Mouse (Mus musculus) retina, postnatal 7 days (tissue): ENCODE data around the gene 2210010C04Rik.
"Not testable (repeated sequence)": the region's sequence is repeated elsewhere in the genome, so short reads cannot be mapped to it uniquely, and the experiment has no call there.

ENCODE experiments used
- DNase-seq: peaks from one replicate; pipeline ENCODE4 v3.0.0-alpha.2; 2012; ENCODE audit warnings: low read depth, low spot score

The 2210010C04Rik gene

GRCm38 (mm10) chr6:41019140-41019539 is 16.2 kb downstream of the 2210010C04Rik start:
- DNase-seq = no peak

DNA sequence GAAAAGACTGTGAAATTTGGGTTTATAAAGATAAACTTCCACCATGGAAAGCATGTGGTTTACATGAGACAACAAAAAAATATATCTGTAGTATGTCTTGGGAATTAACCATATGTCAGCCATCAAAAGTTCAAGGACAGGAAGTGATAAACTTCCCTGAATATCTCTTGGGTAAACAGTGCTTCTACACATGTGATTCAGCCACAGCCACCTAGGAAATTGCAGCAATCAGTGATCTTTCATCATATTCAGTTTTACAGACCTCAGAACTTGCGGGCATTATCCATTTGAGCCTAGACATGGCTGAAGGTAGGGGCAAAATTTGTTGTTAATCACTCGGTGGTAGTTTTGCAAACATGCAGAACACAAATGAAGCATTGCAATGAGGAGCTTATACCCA is 16.7 kb downstream of the 2210010C04Rik start:
- no peak for DNase-seq

DNA sequence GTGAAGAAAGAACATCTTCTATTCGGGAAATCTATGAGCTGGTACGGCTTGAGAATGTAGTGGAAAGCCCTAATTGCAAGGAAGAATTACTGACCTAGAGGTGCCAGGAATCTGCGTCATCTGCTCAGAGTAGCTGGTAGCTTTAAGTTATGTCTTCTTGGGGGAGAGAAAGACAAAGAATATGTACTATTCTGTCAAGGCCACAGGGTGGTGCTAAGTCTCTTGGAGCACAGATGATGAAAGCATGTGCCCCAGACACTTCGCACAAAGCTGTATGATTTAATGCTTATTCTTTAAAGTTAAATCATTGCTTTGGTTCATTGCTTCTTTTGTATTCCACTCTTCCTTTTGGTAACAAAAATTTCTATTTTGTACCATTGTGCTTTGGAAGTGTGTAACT is 20.2 kb downstream of the 2210010C04Rik start:
- DNase-seq = no peak

DNA sequence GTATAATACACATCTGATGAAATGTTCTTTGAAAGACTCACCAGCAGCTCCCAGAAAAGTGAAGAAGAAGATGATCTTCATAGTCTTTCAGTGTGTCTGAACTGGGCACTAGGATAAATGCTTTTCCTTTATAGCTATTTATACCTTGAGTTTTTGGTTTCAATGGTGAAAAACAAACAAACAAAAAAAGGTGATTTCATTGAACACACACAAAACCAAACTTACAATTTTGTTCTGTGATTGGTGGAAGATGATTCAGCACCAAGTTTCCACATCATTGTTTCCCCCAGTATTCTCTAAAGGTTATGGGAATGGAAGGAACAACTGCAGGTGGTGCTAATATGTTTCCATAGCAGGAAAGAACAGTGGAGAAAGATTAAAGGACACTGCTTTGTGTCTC is 35.9 kb downstream of the 2210010C04Rik start, which contains the start of gene Gm2663:
Gene Gm2663, minus strand, starts transcription at position 101 of the 400 bp plus-strand sequence.
- not testable (repeated sequence) for DNase-seq
